Mouse (Mus musculus): ENCODE measurements around the gene Tcea3. TPM values are rescaled to one million over a fixed set of nuclear protein-coding genes. Genes with fewer than 3 reads are reported as not detected.
A peak's percentile ranks its signal among the peaks of the same experiment; 100 is the strongest.

Tcea3 gene
- polyA plus RNA-seq, 1 experiment from 2014 or later, result 1.7 TPM

DNA sequence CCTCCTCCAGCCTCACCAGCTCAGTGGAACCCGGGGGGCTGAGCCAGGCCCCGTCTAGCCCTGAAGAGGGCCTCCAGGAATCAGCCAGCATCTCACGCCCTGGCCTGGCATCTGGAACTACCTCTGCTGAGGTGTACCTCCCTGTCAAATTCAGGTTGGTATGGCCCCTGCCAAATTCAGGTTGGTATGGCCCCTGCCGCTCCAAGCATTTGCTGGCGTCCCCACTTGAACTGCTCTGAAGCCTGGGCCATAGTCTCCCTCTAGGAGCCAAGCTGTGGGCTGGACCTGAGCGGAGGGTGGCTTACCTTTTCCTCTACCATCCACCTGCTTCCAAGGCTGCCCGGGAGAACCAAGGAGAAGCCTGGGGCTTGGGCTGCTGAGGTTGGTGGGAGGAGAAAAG is 4.8 kb upstream of the Tcea3 start:
- 75% methylated on average over 7 of the region's 7 CpGs for WGBS
- Histone ChIP-seq H3K4me2 (no peak overlapping the region), H3K27me3 (ENCODE audit: control insufficient read depth, insufficient read depth, low read length) (peaks cover 40% of the 10 kb centered on the region), H3K9me3 (ENCODE audit: control insufficient read depth, low read length) (no peaks in the 10 kb centered on the region), H3K9ac (ENCODE audit: low read length) (no peak overlapping the region), H3K36me3 (ENCODE audit: control insufficient read depth, insufficient read depth, low read length) (no peaks in the 10 kb centered on the region), H3K4me3 (ENCODE audit: low read depth, low read length) (no peak overlapping the region), H3K27ac (ENCODE audit: low read depth, low read length) (no peak overlapping the region), H3K4me1 (ENCODE audit: control insufficient read depth, insufficient read depth, low read length) (peaks cover 26% of the 10 kb centered on the region)
- peak; percentile 80 for DNase-seq (ENCODE audit: low spot score, missing footprints)
- ATAC-seq (ENCODE audit: low FRiP score), result no peak

DNA sequence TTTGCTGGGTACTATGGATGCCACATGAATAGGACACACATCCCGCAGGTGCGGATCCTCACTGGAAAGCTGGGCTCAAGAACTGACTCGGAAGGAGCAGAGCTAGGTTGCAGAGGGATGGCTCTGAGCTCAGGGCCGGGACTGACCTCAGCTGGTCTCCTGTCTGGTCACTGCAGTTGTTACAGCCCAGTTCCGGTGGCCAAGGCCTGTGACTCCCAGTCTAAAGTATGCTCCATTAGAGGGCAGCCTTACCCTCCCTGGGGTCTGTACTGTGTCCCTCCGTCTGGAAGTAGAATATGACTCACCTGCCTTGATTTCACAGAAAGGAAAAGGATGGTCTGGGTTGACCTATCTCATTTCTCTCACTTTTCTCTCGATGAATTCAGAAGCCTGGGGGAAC is 3.3 kb upstream of the Tcea3 start:
- Histone ChIP-seq H3K4me1 (ENCODE audit: control insufficient read depth, insufficient read depth, low read length) (peaks cover 32% of the 10 kb centered on the region), H3K27me3 (ENCODE audit: control insufficient read depth, insufficient read depth, low read length) (peaks cover 42% of the 10 kb centered on the region), H3K9ac (ENCODE audit: low read length) (no peak overlapping the region), H3K4me3 (ENCODE audit: low read depth, low read length) (no peak overlapping the region), H3K27ac (ENCODE audit: low read depth, low read length) (no peak overlapping the region), H3K36me3 (ENCODE audit: control insufficient read depth, insufficient read depth, low read length) (no peaks in the 10 kb centered on the region), H3K4me2 (no peak overlapping the region), H3K9me3 (ENCODE audit: control insufficient read depth, low read length) (no peaks in the 10 kb centered on the region)
- 69% methylated on average over 7 of the region's 7 CpGs for WGBS
- ATAC-seq (ENCODE audit: low FRiP score), result no peak
- DNase-seq (ENCODE audit: low spot score, missing footprints), result no peak

DNA sequence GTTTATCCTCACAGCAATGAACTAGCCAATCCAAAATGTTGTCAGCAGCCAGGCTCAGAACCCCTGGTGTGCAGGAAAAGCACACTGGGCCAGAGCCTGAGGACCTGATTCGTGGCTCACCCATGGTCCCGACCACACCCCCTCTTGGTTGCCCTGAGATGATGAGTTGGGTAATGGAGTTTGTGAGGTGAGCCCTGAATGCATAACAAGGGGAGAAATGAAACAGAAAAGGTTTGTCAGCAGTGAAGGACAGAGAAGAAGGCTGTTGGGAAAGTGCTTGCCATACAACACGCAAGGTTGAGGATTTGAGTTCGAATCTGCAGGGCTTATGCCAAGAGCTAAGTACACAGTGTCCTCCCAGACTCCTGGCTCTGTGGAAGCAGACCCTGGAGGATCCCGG is 1.8 kb upstream of the Tcea3 start:
- ATAC-seq (ENCODE audit: low FRiP score), result no peak
- H3K4me1 ChIP-seq (ENCODE audit: control insufficient read depth, insufficient read depth, low read length), result peaks cover 30% of the 10 kb centered on the region
- WGBS, result 33% methylated on average over 5 of the region's 5 CpGs

GRCm38 (mm10) chr4:136246568-136246969 is 960 bp upstream of the Tcea3 start:
- WGBS, result 1% methylated on average over 12 of the region's 12 CpGs
- H3K36me3 ChIP-seq (ENCODE audit: control insufficient read depth, insufficient read depth, low read length), result no peaks in the 10 kb centered on the region
- 0 out of 2 replicates have a peak overlapping the region, but pooled peaks have one; percentile 6 for H3K4me2 ChIP-seq
- H3K27me3 ChIP-seq (ENCODE audit: control insufficient read depth, insufficient read depth, low read length), result peaks cover 57% of the 10 kb centered on the region
- H3K4me3 ChIP-seq (ENCODE audit: low read depth, low read length), result no peak overlapping the region
- no peak overlapping the region for H3K27ac ChIP-seq (ENCODE audit: low read depth, low read length)
- H3K4me1 ChIP-seq (ENCODE audit: control insufficient read depth, insufficient read depth, low read length), result peaks cover 27% of the 10 kb centered on the region
- DNase-seq (ENCODE audit: low spot score, missing footprints) (peak; percentile 90), ATAC-seq (ENCODE audit: low FRiP score) (no peak)
- no peak overlapping the region for H3K9ac ChIP-seq (ENCODE audit: low read length)
- no peaks in the 10 kb centered on the region for H3K9me3 ChIP-seq (ENCODE audit: control insufficient read depth, low read length)

More for the DNA sequence above, 1.8 kb upstream of the Tcea3 start:
- Histone ChIP-seq H3K27me3 (ENCODE audit: control insufficient read depth, insufficient read depth, low read length) (peaks cover 57% of the 10 kb centered on the region), H3K4me3 (ENCODE audit: low read depth, low read length) (no peak overlapping the region), H3K9ac (ENCODE audit: low read length) (no peak overlapping the region), H3K27ac (ENCODE audit: low read depth, low read length) (no peak overlapping the region), H3K9me3 (ENCODE audit: control insufficient read depth, low read length) (no peaks in the 10 kb centered on the region), H3K36me3 (ENCODE audit: control insufficient read depth, insufficient read depth, low read length) (no peaks in the 10 kb centered on the region), H3K4me2 (no peak overlapping the region)
- DNase-seq (ENCODE audit: low spot score, missing footprints), result no peak

- peaks cover 59% of the 10 kb centered on the region for H3K27me3 ChIP-seq (ENCODE audit: control insufficient read depth, insufficient read depth, low read length)
Observed at GRCm38 (mm10) chr4:136247386-136247728, 172 bp upstream of the Tcea3 start.

DNA sequence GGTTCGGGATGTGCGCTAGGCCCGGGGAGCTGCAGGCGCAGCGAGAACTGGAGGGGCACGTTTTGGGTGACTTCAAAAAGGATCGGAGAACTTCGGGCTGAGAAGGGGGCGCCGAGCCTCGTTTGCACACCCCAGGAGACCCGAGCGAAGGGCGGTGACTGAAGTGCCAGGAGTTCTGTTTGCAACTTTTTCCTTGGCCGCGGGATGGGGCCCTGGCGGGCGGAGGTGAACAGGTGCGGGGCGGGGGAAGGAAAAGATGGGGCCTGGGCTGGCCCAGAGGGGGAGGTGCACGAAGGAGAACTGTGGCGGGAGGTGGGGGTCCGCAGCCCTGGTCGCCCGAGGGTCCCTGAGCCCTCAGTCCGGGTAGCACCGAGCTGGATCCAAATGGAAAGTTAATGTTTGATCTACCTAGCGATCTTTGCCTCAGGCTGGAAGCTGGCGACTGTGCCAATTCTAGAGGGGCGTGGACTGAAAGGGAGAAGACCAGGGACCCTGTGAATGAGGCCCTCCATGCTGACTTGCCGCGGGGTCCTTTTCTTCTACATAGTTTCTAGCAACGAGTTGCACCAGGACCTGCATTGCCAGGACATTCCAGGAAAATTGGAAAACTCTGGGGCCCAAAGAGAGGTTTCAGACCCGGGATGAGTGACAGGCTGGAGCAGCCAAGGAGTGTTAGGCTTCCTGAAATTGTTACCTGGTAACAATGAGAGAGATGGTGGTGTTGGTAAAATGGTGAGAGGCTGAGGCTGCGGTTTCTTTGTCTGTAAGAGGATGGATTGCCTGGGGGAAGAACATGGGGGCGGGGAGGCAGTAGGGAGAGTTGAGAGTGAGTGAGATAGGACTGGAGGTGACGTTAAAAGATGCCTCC is 1.2 kb downstream of the Tcea3 start:
- peak; percentile 91 for DNase-seq (ENCODE audit: low spot score, missing footprints)
- H3K9ac ChIP-seq (ENCODE audit: low read length), result peak overlapping the region; percentile 20; the same call in 1 of the 2 replicates
- H3K27ac ChIP-seq (ENCODE audit: low read depth, low read length), result no peak overlapping the region
- under 1% methylated on average over 36 of the region's 37 CpGs for WGBS
- peak overlapping the region; percentile 35 for H3K4me3 ChIP-seq (ENCODE audit: low read depth, low read length)
- no peaks in the 10 kb centered on the region for H3K9me3 ChIP-seq (ENCODE audit: control insufficient read depth, low read length)
- ATAC-seq (ENCODE audit: low FRiP score), result no peak
- H3K4me1 ChIP-seq (ENCODE audit: control insufficient read depth, insufficient read depth, low read length), result peaks cover 27% of the 10 kb centered on the region
- H3K36me3 ChIP-seq (ENCODE audit: control insufficient read depth, insufficient read depth, low read length), result no peaks in the 10 kb centered on the region
- H3K27me3 ChIP-seq (ENCODE audit: control insufficient read depth, insufficient read depth, low read length), result peaks cover 59% of the 10 kb centered on the region
- peak overlapping the region; percentile 66 for H3K4me2 ChIP-seq

More at GRCm38 (mm10) chr4:136247386-136247728, 172 bp upstream of the Tcea3 start:
- Histone ChIP-seq H3K4me2 (peak overlapping the region; percentile 66), H3K9me3 (ENCODE audit: control insufficient read depth, low read length) (no peaks in the 10 kb centered on the region), H3K9ac (ENCODE audit: low read length) (no peak overlapping the region), H3K36me3 (ENCODE audit: control insufficient read depth, insufficient read depth, low read length) (no peaks in the 10 kb centered on the region), H3K4me3 (ENCODE audit: low read depth, low read length) (peak overlapping the region; percentile 35), H3K4me1 (ENCODE audit: control insufficient read depth, insufficient read depth, low read length) (peaks cover 27% of the 10 kb centered on the region), H3K27ac (ENCODE audit: low read depth, low read length) (no peak overlapping the region)
- WGBS, result under 1% methylated on average over 14 of the region's 14 CpGs
- ATAC-seq (ENCODE audit: low FRiP score), result 0 out of 2 replicates have a peak, but pooled peaks have one; percentile 2
- peak; percentile 93 for DNase-seq (ENCODE audit: low spot score, missing footprints)

- Histone ChIP-seq H3K27ac (ENCODE audit: low read depth, low read length) (no peak overlapping the region), H3K9me3 (ENCODE audit: control insufficient read depth, low read length) (no peaks in the 10 kb centered on the region), H3K27me3 (ENCODE audit: control insufficient read depth, insufficient read depth, low read length) (peaks cover 56% of the 10 kb centered on the region), H3K4me2 (no peak overlapping the region), H3K4me1 (ENCODE audit: control insufficient read depth, insufficient read depth, low read length) (peaks cover 27% of the 10 kb centered on the region), H3K4me3 (ENCODE audit: low read depth, low read length) (no peak overlapping the region), H3K36me3 (ENCODE audit: control insufficient read depth, insufficient read depth, low read length) (no peaks in the 10 kb centered on the region), H3K9ac (ENCODE audit: low read length) (no peak overlapping the region)
- 2% methylated on average over 11 of the region's 11 CpGs for WGBS
- no peak for ATAC-seq (ENCODE audit: low FRiP score)
- DNase-seq (ENCODE audit: low spot score, missing footprints), result peak; percentile 90
Observed at GRCm38 (mm10) chr4:136249332-136249647, 1.8 kb downstream of the Tcea3 start.

- 44% methylated on average over 9 of the region's 9 CpGs for WGBS
Observed at GRCm38 (mm10) chr4:136249780-136250179, 2.3 kb downstream of the Tcea3 start.

DNA sequence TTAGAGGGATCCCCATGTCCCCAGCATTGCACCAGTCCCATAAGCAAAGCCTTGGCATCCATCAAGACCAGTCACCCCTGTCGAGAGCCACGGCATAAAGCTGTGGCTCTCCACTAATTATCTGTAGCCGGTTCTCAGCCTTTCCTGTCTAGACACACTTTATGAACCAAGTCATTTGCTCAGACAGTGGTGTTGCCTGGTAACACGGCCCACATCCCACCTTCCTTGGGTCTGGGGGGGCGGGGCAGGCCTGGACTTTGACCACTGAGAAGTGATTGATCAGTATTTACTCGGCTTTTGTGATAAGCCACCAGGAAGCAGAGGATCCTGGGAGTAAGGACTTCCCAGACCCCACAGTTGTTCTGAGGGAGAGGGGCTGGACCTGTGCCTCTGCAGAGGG is 8.4 kb downstream of the Tcea3 start:
- Histone ChIP-seq H3K9me3 (ENCODE audit: control insufficient read depth, low read length) (no peaks in the 10 kb centered on the region), H3K27ac (ENCODE audit: low read depth, low read length) (no peak overlapping the region), H3K36me3 (ENCODE audit: control insufficient read depth, insufficient read depth, low read length) (no peaks in the 10 kb centered on the region), H3K4me3 (ENCODE audit: low read depth, low read length) (no peak overlapping the region), H3K9ac (ENCODE audit: low read length) (no peak overlapping the region), H3K4me2 (no peak overlapping the region), H3K4me1 (ENCODE audit: control insufficient read depth, insufficient read depth, low read length) (peaks cover 5% of the 10 kb centered on the region; the same call in 1 of the 2 replicates), H3K27me3 (ENCODE audit: control insufficient read depth, insufficient read depth, low read length) (peaks cover 2% of the 10 kb centered on the region; the same call in 1 of the 2 replicates)
- 73% methylated on average over 6 of the region's 6 CpGs for WGBS
- ATAC-seq (ENCODE audit: low FRiP score) (no peak), DNase-seq (ENCODE audit: low spot score, missing footprints) (no peak)

More at GRCm38 (mm10) chr4:136249780-136250179, 2.3 kb downstream of the Tcea3 start:
- no peak for ATAC-seq (ENCODE audit: low FRiP score)
- H3K36me3 ChIP-seq (ENCODE audit: control insufficient read depth, insufficient read depth, low read length), result no peaks in the 10 kb centered on the region
- no peak overlapping the region for H3K4me2 ChIP-seq
- no peak overlapping the region for H3K27ac ChIP-seq (ENCODE audit: low read depth, low read length)
- no peaks in the 10 kb centered on the region for H3K9me3 ChIP-seq (ENCODE audit: control insufficient read depth, low read length)
- peaks cover 56% of the 10 kb centered on the region for H3K27me3 ChIP-seq (ENCODE audit: control insufficient read depth, insufficient read depth, low read length)
- peaks cover 27% of the 10 kb centered on the region for H3K4me1 ChIP-seq (ENCODE audit: control insufficient read depth, insufficient read depth, low read length)
- DNase-seq (ENCODE audit: low spot score, missing footprints), result no peak
- no peak overlapping the region for H3K4me3 ChIP-seq (ENCODE audit: low read depth, low read length)
- no peak overlapping the region for H3K9ac ChIP-seq (ENCODE audit: low read length)

Measured in midbrain, embryonic 11.5 days (tissue).